Mouse (Mus musculus): ENCODE results near the gene Srpr.

GRCm38 (mm10) chr9:35158477-35158876, 41.5 kb upstream of the Srpr start:
- TF ChIP-seq CTCF (IDR thresholded peaks at IDR 0.05; ENCODE audit: extremely low read depth, insufficient read length, insufficient replicate concordance, low read depth, low read length) = no peak
- no peak for TF ChIP-seq POLR2A (IDR thresholded peaks at IDR 0.05; ENCODE audit: low read depth, low read length)
